Mouse (Mus musculus) thymus, adult 18-20 months (tissue): ENCODE measurements around the gene Epb41l1.
"Not testable (repeated sequence)": the region's sequence is repeated elsewhere in the genome, so short reads cannot be mapped to it uniquely, and the experiment has no call there.

Source experiments
- DNase-seq, 2 experiments: peaks; one replicate each; pipeline ENCODE4 v3.0.0; 2022; ENCODE audit warnings: mixed read lengths in 2 of 2

Gene Epb41l1

DNA sequence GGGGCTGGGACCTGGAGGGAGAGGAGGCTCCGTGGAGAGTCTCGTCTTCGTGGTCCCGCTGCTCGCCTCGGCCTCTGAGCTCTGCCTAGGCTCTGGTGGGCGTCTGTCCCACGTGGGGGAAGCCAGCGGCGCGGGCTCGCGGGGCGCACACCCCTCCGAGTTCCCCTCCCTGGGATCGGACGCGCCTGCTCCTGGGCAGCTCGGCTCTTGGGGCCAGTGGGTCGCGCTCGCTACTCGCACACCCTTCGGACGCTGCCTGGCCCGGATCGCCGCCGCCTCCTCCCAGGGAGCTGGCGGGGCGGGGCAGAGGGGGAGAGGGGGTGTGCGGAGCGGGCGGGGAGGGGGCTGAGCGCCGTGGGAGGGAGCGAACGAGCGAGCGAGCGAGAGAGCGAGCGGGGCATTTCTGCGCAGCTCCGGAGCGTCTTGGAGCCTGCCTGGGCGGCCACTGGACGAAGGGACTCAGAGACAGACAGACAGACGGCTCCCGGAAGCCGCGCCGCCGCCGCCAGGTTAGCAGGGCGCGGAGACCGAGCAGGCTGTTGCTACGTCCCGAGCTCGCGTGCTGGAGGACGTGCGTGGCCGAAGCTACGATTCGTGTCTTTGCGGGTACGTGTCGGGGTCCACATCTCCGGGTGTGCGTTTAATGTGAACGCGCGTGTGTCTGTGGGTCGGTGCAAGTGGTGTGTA, at the start of gene Epb41l1:
TSS of gene Epb41l1 (plus strand) at position 216 of the 687 bp plus-strand sequence.
- peak in 1 of 2 experiments; percentile 16 for DNase-seq

DNA sequence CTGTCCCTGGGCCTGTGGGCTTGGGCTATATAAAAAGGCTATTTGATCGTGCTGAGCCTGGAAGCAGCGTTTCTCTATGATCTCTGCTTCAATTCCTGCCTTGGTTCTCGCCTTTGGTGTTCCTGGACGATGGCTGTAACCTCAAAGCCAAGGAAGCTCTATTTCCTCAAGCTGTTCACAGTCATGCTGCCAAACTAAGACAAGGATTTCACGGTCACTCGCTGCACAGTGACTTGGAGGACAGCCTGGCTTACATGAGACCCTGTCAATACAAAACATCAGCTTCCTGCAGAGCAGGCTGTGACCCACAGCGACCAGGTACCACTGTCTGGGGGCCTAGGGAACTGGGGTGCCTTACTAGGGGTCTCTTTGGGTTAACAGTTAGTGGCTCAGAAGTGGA, 43.8 kb upstream of the Epb41l1 start:
- DNase-seq: no peak

DNA sequence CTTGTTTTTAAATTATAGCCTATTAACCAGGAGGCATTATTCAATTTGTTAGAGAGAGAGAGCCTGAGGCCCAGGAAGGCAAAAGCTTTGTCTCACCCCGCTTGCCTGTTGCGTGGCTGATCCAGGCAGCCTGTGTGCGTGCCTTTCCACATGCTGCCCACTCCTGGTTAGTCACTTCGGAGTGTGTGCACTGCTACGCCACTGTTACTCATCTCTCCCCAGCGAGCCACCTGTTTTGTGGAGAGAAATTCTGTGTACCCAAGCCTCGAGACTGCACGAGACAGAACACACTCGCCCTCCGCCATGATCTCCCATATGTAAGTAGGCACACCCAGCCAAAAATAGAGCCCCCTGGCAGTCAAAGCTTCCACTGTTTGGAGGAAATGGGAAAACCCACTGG, 40.8 kb upstream of the Epb41l1 start:
- no peak for DNase-seq

DNA sequence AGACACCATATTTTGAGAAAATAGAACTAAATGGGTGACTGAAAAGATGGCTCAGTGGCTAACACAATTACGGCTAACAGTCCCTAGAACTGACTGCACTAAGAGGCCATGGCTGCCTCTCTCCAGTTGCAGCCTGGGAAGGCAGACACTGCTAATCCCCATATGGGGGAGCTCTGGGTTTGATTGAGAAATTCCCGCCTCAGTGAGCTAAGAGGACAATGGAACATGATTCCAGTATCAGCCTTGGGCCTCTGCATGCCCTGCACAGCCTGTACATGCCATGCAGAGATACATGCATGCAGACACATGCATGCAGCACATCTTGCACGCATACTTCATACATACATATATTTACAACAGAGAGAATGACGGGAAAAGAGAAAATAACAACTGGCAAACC, 39.4 kb upstream of the Epb41l1 start:
- no peak for DNase-seq

DNA sequence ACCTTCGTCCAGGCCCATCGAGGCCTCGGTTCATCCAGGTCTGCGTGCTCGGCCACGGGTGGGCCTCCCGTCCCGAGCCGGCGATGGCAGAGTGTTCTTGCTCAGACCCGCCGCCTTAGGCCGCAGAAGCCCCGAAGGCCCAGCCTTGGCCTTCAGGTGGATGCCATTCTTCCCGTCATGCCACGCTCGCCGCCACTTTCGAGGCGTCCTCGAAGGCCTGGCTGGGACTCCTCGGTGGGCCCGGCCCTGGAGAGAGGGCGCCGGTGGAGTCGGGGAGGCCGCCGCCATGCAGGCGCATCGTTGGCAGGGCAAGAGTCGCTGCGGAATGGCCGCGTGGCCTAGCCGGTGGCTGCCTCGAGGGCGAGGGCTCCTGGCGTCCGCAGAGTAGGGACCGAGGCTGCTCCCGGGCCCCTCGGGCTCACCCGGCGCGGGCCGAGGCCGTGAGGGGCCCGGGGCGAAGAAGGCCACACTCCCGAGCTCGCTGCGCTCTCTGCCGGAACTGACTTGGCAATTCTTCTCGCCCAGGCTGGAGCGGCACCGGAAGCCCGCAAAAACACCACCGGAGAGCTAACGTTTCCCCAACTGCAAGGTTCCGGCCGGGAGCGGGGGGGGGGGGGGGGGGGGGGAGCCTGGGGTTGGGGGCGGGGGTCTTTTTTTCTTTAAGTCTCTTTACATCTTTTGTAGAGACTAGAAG, 28.1 kb upstream of the Epb41l1 start:
- peak; percentile 60 to 65 for DNase-seq

DNA sequence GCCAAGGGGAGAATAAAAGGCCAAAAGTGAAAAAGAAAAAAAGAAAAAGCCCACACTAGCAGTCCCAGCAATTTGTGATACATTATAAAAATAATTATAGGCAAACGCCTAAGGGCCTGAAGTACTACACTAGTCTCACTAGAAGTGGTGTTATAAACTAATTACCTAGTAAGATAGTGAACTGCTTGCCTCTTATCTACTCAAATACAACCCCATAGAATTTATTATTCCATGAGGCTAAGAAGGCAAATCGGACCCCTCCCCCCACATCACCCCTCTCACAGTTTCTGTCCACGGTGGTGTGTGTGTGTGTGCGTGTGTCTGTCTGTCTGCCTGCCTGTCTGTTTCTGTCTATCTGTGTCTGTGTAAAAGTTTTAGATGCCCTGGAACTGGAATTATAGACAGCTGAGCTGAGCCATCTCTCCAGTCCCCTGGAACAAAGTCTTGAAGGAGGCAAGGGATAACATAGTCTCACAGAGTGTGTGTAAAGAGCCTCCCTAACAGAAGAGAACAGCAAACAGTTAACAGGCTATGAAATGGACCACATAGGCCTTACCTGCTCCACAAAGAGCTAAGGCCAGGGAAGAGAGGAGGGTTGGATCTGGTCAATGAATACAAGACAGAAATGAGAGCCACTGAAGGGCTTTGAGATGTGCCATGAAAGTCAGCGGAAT, 27.4 kb upstream of the Epb41l1 start:
- DNase-seq: no peak

DNA sequence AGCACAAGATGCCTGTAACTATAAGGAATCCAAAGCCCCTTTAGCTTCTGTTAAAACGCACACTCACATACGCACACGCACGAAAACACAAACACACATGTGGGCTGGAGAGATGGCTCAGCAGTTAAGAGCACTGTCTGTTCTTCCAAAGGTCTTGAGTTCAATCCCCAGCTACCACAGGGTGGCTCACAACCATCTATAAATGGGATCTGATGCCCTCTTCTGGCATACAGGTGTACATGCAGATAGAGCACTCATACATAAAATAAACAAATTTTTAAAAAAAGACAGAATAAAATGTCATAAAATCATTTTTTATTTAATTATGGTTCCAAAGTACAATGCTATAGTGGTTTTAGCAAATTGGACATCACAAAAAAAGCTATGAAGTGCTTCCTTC, 26.4 kb upstream of the Epb41l1 start:
- no peak for DNase-seq

DNA sequence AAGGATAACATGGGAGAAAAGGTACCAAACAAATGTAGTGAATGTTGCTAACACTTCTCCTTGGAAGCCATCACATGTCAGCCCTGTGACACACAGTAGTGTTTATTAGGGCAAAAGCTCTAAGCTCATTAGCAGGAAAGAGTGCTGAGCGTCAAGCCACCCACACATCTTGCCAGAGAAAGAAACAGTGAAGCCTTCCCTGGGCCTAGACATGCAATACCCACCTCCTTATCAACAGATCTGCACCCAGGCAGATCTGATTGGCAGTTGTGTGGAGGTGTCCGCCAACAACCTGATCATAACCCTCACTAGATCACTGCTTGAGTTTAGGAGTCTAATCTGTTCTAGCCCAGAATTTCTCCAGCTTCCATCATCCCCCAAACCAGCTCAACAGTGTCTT, 24.6 kb upstream of the Epb41l1 start:
- DNase-seq: no peak

DNA sequence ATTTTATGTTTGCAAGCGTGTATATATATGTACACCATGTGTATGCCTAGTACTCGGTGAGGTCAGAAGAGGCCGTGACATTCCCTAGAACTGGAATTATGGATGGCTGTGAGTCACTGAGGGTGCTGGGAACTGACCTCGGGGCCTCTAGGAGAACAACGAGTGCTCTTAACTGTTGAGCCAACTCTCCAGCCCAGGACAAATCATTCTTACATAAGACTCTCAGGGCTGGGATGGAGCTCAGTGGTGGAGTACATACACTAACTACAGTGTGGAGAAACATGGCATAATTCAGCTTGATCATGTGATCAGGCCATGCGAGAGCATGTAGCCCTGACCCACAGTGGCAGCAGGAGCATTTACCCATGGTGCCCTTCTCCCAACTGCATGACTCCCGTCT, 22.7 kb upstream of the Epb41l1 start:
- no peak for DNase-seq

DNA sequence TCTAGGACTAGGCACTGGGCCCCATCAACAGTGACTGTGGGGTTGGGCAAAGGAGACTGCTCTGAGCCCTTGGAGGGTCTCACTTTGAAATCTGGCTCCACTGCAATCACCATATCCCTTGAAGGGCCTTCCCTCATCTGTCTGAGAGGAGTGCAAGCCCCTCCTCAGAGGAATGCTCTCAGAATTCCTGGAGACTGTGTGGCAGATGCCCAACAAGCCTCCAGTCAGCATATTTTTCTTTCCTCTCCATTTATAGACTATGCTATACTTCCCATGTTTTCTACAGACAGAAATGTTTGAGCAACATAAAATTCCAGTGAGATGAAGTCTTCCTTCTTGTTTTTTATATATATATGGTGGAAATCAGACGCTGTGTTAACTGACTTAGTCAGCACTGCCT, 21.2 kb upstream of the Epb41l1 start:
- DNase-seq: no peak

DNA sequence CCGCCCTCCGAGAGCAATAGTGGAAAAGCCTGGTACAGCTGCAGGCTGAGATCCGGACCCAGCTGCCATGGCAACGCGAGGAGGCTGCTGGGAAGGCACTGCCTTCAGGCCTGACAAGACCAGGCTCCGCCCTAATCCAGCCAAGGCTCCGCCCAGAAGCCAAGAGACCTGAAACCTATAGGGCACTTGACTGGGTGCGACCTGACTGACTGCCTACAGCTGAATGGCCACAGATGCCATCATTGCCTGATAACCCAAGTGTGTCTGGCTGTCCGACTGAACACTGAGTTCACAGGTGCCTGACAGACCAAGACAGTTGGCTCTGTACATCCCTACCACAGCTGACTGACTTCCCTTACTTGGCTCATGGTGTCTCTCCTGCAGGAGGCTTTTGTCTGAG, 19.4 kb upstream of the Epb41l1 start:
- peak; percentile 12 to 42 for DNase-seq

DNA sequence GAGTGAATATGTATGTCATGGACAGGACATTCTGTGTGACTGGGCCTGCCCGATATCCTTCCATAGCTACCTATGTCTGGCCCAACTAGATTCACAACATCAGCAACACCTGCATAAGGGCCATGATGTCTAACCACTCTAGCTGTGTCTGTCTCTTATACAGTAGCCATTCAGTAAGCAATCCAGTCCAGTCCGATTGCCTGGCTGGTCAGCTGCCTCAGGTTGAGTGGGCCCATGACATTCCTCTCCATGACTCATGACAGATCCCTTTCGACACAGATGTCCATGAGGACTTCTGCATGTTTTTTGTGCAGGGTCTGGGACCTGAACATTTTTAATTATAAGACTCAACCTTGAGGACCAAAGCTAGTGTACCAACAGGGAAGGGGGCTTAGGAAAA, 18.7 kb upstream of the Epb41l1 start:
- no peak for DNase-seq

DNA sequence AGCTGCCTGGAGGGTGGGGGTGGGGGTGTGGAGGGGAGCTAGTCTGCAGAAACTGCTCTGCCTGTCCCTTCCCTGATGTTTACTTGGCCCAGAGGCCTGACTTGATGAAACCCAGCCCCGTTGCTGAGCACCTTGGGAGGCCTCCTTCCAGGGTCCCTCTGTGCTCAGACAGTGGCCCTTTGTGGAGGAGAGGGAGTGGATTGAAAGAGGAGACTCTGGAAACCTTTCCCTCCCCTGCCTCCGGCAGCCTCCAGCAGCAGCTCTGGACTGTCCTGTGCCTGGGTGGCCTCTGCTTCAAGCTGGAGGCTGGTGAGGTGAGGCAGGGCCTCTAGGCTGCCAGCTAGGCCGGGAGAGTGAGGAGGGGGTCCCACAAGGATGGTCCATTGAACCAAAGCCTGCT, 13.7 kb upstream of the Epb41l1 start:
- no peak for DNase-seq

DNA sequence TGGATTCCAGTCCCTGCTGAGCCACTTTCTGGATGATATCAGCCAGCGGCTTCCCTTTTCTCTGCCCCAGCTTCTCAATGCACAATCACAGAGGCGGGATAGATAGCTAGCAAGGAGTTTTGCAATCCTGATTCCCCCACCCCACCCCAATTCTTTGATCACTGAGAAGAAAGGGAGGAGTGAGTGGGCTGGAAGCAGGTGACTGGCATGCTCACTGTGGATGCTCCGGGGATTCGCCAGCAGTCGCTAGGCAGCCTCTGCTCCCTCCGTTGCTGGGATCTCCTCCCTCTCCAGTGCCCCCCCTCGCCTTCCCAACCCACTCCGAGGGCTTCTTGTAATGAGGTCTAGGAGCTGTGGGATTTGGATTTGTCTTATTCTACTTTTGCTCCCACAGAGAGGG, 12.5 kb upstream of the Epb41l1 start:
- no peak for DNase-seq

DNA sequence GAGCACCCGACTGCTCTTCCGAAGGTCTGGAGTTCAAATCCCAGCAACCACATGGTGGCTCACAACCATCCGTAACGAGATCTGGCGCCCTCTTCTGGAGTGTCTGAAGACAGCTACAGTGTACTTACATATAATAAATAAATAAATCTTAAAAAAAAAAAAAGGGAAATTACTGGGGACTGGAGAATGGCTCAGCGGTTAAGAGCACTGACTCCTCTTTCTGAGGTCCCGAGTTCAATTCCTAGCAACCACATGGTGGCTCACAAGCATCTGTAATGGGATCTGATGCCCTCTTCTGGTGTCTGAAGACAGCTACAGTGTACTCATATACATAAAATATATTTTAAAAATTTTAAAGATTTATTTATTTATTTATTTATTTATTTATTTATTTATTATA, 9.4 kb upstream of the Epb41l1 start:
- not testable (repeated sequence) for DNase-seq

DNA sequence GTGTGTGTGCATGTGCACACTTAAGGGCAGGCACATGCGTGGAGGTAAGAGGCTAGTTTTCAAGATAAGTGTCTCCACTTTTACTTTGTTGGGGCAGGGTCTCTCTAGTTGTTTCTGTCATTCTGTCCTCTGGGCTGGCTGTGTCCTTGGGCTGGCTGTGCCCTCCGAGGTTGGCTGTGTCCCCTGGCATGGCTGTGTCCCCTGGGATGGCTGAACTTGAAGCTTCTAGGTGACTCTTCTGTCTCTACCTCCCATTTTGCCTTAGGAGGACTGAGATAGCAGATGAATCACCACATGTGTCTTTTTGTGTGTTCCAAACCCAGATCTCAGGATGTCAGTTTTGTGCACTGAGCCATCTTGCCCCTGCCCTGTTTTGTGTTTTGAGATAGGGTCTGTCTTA, 5.7 kb upstream of the Epb41l1 start:
- DNase-seq: no peak

DNA sequence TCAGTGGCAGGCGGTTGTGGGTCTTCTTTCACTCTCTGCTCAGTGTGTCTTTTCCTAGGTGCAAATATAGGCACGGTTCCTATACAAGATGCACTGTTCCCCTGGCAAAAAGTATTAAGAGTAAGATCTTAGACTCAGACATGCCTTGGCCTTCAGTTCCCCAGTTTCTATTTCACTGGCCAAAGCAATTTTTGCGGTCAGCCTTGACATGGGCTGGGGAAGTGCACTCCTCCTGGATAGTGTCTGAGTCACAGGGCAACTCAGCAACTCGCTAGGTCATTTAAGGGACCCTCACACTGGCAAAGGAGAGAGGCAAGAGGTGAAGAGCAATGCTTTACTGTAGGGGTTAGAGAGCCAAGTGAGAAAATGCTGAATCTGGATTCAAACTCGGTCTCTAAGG, 5.0 kb upstream of the Epb41l1 start:
- DNase-seq: no peak

DNA sequence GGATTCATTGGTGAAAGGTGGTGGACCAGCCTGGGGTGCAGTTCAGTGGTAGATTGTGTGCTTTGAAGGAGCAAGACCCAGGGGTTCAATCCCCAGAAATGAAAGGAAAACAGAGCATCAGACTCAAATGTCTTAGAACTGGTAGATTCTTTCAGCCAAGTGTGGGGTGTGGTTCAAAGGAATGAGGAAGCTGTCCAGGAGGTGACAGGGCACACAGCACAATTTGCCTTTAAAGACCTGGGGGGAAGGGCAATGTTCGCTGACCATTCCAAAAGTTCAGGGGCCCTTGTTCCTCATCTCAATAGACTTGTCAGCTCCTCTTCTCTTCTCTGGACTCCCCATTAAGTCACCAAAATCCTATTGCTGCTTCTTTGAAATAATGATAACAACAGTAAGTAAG, 3.5 kb upstream of the Epb41l1 start:
- DNase-seq: no peak

DNA sequence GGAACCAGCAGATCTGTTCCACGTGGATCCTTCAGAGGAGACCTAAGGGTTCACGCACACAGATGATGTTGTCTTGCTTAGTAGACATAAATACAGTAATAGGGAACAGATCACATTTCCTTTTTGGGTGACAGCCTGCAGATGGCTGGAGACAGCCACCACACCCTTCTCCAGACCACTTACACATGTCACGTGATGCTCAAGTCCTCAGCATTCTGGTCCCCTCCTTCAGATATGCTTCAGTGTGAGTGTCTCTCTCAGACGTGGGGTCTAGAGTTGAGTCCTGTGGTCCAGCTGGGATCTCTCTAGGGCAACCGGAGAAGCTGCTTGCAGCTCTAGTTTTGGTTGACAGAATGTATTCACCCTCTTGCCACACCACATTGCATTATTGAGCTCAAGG, 2.2 kb upstream of the Epb41l1 start:
- DNase-seq: no peak

DNA sequence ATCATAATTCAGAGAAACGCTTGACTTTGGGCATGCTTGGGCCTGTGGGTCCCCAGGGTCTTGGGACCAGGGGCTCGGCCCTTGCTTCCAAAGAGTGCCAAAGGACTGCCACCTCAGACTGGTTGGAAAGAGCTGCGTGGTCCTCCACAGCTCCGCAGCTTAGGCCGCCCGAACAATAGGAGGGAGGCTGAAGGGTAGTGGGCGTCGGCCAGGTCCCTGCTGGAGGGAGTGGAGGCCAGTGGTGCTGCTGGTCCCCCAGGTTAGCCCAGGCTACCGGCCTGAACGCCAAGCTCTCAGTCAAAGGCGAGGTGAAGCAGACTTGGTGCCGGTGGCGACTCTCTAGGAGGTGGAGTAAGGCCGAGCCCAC, 399 bp upstream of the Epb41l1 start:
- DNase-seq: no peak

DNA sequence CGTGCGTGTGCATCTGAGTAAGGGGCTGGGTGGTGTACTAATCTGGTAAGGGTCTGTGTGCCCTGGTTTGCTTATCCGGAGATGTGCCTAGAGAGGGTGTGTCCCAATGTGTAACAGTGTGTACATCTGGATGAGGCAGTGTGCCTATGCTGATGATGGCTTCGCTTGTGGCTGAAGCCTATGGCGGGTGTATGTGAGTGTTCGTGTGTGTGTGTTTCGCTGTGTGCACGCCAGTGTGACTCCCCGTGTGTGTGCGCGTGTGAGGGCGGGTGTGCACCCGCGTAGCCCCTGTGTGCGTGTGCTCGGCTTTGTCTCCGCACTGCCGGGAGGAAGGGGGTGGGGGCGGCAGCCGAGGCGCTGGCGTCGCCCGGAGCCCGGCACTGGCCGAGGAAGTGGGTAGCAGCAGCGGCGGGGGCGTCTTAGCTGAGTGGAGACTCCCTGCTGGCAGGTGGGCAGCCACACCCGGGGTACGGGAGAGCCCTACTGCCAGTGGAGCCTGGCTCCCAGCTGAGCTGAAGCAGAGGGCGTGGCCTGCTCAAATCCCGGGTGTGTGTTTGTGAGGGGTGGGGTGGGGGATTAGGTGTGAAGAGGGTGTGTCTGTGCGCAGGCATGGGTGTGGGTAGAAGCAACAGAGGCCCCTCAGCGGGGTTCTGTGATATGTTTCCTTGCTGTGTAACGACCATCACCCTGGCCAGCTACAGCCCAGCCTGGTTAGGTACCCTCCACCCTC, 837 bp downstream of the Epb41l1 start:
- peak; percentile 19 to 44 for DNase-seq

DNA sequence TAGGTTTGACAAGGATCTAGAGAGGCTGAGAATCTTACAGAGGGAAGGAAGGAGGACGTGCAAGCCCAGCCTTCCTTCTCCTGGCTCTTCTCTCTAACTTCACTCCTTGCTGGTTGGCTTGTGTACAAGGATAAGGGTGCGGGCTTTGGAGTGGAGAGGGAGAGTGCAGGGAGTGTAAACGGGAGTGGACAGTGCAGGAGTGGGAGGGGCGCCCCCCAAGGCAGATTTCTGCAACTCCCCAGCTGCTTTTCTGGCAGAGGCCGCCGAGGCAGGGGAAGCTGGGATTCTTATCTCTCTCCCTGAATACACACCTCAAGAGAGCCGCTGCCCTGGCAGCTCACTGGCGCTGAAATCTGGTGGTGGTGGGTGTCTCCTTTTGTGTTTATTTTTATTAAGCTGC, 1.9 kb downstream of the Epb41l1 start:
- DNase-seq: no peak

DNA sequence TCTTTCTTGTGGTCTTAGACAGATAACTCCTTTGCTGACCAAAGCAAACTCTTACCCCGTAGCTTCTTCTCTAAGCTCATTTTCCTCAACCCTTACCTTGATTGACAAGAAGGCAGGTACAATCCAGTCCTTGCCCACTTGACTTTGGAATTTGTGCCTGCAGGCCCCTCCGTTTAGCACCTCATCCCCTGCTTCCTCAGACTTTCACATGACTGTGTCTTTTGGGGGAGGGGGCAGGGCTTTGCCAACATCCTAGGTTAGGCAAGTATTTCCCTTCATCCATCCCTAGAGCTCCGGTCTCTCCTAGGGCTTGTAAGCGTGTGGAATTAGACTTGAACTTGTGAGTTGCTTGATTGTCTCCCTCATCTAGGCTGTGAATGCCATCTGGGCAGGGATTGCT, 3.0 kb downstream of the Epb41l1 start:
- no peak for DNase-seq

DNA sequence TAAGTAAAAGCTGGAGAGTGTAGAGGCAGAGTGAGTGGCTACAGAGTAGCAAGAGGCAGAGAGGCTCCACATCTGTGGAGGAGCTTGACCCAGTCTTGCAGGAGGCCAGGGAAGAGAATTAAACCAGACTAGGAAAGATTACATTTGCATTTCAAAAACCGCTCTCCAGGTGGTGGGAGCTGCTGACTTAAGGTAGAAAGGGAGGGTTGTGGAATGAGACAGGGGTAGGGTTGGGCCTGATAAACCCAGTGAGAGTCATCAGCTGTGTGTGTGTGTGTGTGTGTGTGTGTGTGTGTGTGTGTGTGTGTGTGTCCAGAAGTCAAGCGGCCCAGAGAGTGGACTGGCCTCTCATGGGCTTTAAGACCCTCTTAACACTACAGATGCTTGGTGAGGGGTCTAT, 4.9 kb downstream of the Epb41l1 start:
- DNase-seq: no peak
